8 mouse cellular contexts compared by ENCODE assay signal in the genomic region with DNA sequence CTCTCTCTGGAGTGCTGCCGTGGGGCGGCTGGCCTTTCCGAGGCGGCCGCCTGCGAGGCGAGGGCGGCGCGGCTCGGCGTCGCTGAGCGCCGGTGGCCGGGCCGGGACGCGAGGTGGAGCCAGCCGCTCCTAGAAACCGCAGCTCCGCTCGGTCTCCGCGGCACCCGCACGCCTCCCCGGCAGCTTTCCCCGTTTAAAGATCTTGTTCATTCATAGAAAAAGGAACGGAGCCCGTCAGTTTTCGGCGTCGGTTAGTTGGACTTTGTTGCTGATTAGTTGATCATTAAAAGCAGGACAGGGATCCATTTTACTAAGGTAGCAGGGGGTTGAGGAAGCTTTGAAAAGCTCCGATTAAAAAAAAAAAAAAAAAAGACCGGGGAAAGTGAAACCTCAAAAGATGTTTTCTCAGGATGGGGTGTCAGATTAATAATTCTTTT. TPM values are rescaled to one million over a fixed set of nuclear protein-coding genes. Genes with fewer than 3 reads are reported as not detected.
DNase-seq lines count a peak whose midpoint lies in the region; ATAC-seq lines count a peak whose summit lies in the region.

No protein-coding gene starts in this region.

- H3K9me3 ChIP-seq in embryonic facial prominence, embryonic 15.5 days (replicated peaks) = no peaks in the 10 kb centered on the region
- H3K9me3 ChIP-seq in hindbrain, embryonic 14.5 days (ENCODE audit: control insufficient read depth, low read length) = no peaks in the 10 kb centered on the region
- H3K9me3 ChIP-seq in stomach, embryonic 14.5 days (ENCODE audit: control insufficient read depth, low read depth, low read length) = no peaks in the 10 kb centered on the region

- peak; percentile 70 for ATAC-seq in embryonic facial prominence, embryonic 15.5 days (ENCODE audit: insufficient number of reproducible peaks, low FRiP score, low TSS enrichment, low read depth)
- ATAC-seq in hindbrain, embryonic 14.5 days (ENCODE audit: low FRiP score) = peak; percentile 77
- ATAC-seq in megakaryocyte progenitor cell, adult 5-6 weeks (replicated peaks; ENCODE audit: poor library complexity) = peak; percentile 49
- peak; percentile 71 for ATAC-seq in stomach, embryonic 14.5 days (ENCODE audit: insufficient number of reproducible peaks, insufficient read depth, low FRiP score, low read depth)

- H3K27me3 ChIP-seq in embryonic facial prominence, embryonic 15.5 days = no peaks in the 10 kb centered on the region
- no peaks in the 10 kb centered on the region for H3K27me3 ChIP-seq in hindbrain, embryonic 14.5 days (ENCODE audit: control insufficient read depth, insufficient read depth, low read length)
- no peaks in the 10 kb centered on the region for H3K27me3 ChIP-seq in stomach, embryonic 14.5 days (ENCODE audit: control insufficient read depth, insufficient read depth, low read length)

- peak overlapping the region; percentile 98 for H3K9ac ChIP-seq in embryonic facial prominence, embryonic 15.5 days
- H3K9ac ChIP-seq in hindbrain, embryonic 14.5 days = peak overlapping the region; percentile 99
- H3K9ac ChIP-seq in stomach, embryonic 14.5 days (replicated peaks; ENCODE audit: low read depth, low read length) = peak overlapping the region; percentile 98

- peak overlapping the region; percentile 48 for H3K4me2 ChIP-seq in embryonic facial prominence, embryonic 15.5 days (replicated peaks)
- H3K4me2 ChIP-seq in hindbrain, embryonic 14.5 days (replicated peaks) = peak overlapping the region; percentile 65
- peak overlapping the region; percentile 54 for H3K4me2 ChIP-seq in stomach, embryonic 14.5 days (replicated peaks; ENCODE audit: low read depth, low read length)

- peak overlapping the region; percentile 100 for H3K27ac ChIP-seq in embryonic facial prominence, embryonic 15.5 days (replicated peaks)
- H3K27ac ChIP-seq in hindbrain, embryonic 14.5 days = peak overlapping the region; percentile 99
- peak overlapping the region; percentile 100 for H3K27ac ChIP-seq in stomach, embryonic 14.5 days (ENCODE audit: low read length)

- peak overlapping the region; percentile 87 for H3K4me3 ChIP-seq in embryonic facial prominence, embryonic 15.5 days (replicated peaks)
- peak overlapping the region; percentile 95 for H3K4me3 ChIP-seq in hindbrain, embryonic 14.5 days (replicated peaks; ENCODE audit: low read length)
- H3K4me3 ChIP-seq in stomach, embryonic 14.5 days (ENCODE audit: low read depth, low read length) = peak overlapping the region; percentile 95

- under 1% methylated on average over 36 of the region's 36 CpGs for WGBS in embryonic facial prominence, embryonic 15.5 days
- WGBS in hindbrain, embryonic 14.5 days = under 1% methylated on average over 36 of the region's 36 CpGs
- WGBS in stomach, embryonic 14.5 days = under 1% methylated on average over 36 of the region's 36 CpGs

- peaks cover 7% of the 10 kb centered on the region; the same call in 1 of the 2 replicates for H3K36me3 ChIP-seq in embryonic facial prominence, embryonic 15.5 days
- H3K36me3 ChIP-seq in hindbrain, embryonic 14.5 days (replicated peaks; ENCODE audit: control insufficient read depth, insufficient read depth) = peaks cover 7% of the 10 kb centered on the region
- no peaks in the 10 kb centered on the region for H3K36me3 ChIP-seq in stomach, embryonic 14.5 days (ENCODE audit: control insufficient read depth, insufficient read depth, low read length)

- intact Hi-C loops in left cerebral cortex, postnatal 14 days (cut with DNase I) = loop anchor here (10.0 kb wide), 1 partner anchor 118 kb away; the partner anchor contains the start of gene Siah2

- H3K4me1 ChIP-seq in embryonic facial prominence, embryonic 15.5 days = peaks cover 7% of the 10 kb centered on the region; the same call in 1 of the 2 replicates
- peaks cover 21% of the 10 kb centered on the region for H3K4me1 ChIP-seq in hindbrain, embryonic 14.5 days (replicated peaks; ENCODE audit: control insufficient read depth, insufficient read depth, low read length)
- no peaks in the 10 kb centered on the region for H3K4me1 ChIP-seq in stomach, embryonic 14.5 days (ENCODE audit: control insufficient read depth, insufficient read depth, low read length)

- peak; percentile 77 to 80 for DNase-seq in cerebellum, postnatal 10 days
- DNase-seq in cerebellum, postnatal 4 days (ENCODE audit: low spot score in 2 of 2) = no peak
- peak; percentile 73 for DNase-seq in NIH3T3 (ENCODE audit: low read depth)
- peak; percentile 55 for DNase-seq in hindbrain, embryonic 14.5 days (ENCODE audit: low spot score)
- peak; percentile 38 to 50 for DNase-seq in left cerebral cortex, postnatal 14 days (ENCODE audit: low spot score in 2 of 2)

RNA-seq across cellular contexts. Expression of gene Selenot, which starts 0.6 kb away (rescaled TPM):
- polyA plus RNA-seq in embryonic facial prominence, embryonic 15.5 days (2015; fragmentation: Nextera tagmentation; extraction: Ambion mirVana) = 15.4 and 16.0 TPM in 2 replicates
- 34.3 and 43.7 TPM in 2 replicates for polyA plus RNA-seq in hindbrain, embryonic 14.5 days (2014; fragmentation: Nextera tagmentation; extraction: Ambion mirVana)
- 100 to 1,000 TPM; 166 to 173 TPM for total RNA-seq in left cerebral cortex, postnatal 14 days (2021)
- 138 and 142 TPM in 2 replicates for total RNA-seq in megakaryocyte progenitor cell, adult 5-6 weeks (2015)
- 176 and 180 TPM in 2 replicates for total RNA-seq in megakaryocyte progenitor cell, adult 5-6 weeks (2017)
- polyA plus RNA-seq in stomach, embryonic 14.5 days (2014; fragmentation: Nextera tagmentation; extraction: Ambion mirVana) = 20.1 and 23.0 TPM in 2 replicates

RNA-seq across cellular contexts. Expression of gene Serp1, which starts 51.4 kb away (rescaled TPM):
- polyA plus RNA-seq in embryonic facial prominence, embryonic 15.5 days (2015; fragmentation: Nextera tagmentation; extraction: Ambion mirVana) = 166 and 169 TPM in 2 replicates
- polyA plus RNA-seq in hindbrain, embryonic 14.5 days (2014; fragmentation: Nextera tagmentation; extraction: Ambion mirVana) = 64.3 and 69.8 TPM in 2 replicates
- 10 to 100 TPM; 24.7 to 26.8 TPM for total RNA-seq in left cerebral cortex, postnatal 14 days (2021)
- total RNA-seq in megakaryocyte progenitor cell, adult 5-6 weeks (2015) = 130 and 146 TPM in 2 replicates
- 136 and 145 TPM in 2 replicates for total RNA-seq in megakaryocyte progenitor cell, adult 5-6 weeks (2017)
- polyA plus RNA-seq in stomach, embryonic 14.5 days (2014; fragmentation: Nextera tagmentation; extraction: Ambion mirVana) = 119 and 143 TPM in 2 replicates

RNA-seq across cellular contexts. Expression of gene Eif2a, which starts 51.5 kb away (rescaled TPM):
- 46.1 and 47.9 TPM in 2 replicates for polyA plus RNA-seq in embryonic facial prominence, embryonic 15.5 days (2015; fragmentation: Nextera tagmentation; extraction: Ambion mirVana)
- polyA plus RNA-seq in hindbrain, embryonic 14.5 days (2014; fragmentation: Nextera tagmentation; extraction: Ambion mirVana) = 39.2 and 43.0 TPM in 2 replicates
- 10 to 100 TPM; 43.4 to 44.1 TPM for total RNA-seq in left cerebral cortex, postnatal 14 days (2021)
- 173 and 174 TPM in 2 replicates for total RNA-seq in megakaryocyte progenitor cell, adult 5-6 weeks (2015)
- total RNA-seq in megakaryocyte progenitor cell, adult 5-6 weeks (2017) = 94.7 and 102 TPM in 2 replicates
- polyA plus RNA-seq in stomach, embryonic 14.5 days (2014; fragmentation: Nextera tagmentation; extraction: Ambion mirVana) = 56.1 and 59.5 TPM in 2 replicates

RNA-seq across cellular contexts. Expression of gene Erich6, which starts 59.9 kb away (rescaled TPM):
- 0.08 TPM in 1 of 2 replicates, not detected in the other for polyA plus RNA-seq in embryonic facial prominence, embryonic 15.5 days (2015; fragmentation: Nextera tagmentation; extraction: Ambion mirVana)
- polyA plus RNA-seq in hindbrain, embryonic 14.5 days (2014; fragmentation: Nextera tagmentation; extraction: Ambion mirVana) = 0.43 TPM in 1 of 2 replicates, not detected in the other
- total RNA-seq in left cerebral cortex, postnatal 14 days (2021) = 1 to 10 TPM in 1 of 2 experiments, under 1 TPM in 1; 0.89 to 1.6 TPM
- total RNA-seq in megakaryocyte progenitor cell, adult 5-6 weeks (2015) = 0.20 TPM in 1 of 2 replicates, not detected in the other
- not detected in 2 replicates for total RNA-seq in megakaryocyte progenitor cell, adult 5-6 weeks (2017)
- not detected in 2 replicates for polyA plus RNA-seq in stomach, embryonic 14.5 days (2014; fragmentation: Nextera tagmentation; extraction: Ambion mirVana)

Comparison
In these comparisons a context has a peak if more than half of its experiments do, and no peak if none do; other contexts are left out.
1. DNase-seq: peak in cerebellum, postnatal 10 days (2 of 2), NIH3T3 (single experiment), hindbrain, embryonic 14.5 days (single experiment) and left cerebral cortex, postnatal 14 days (2 of 2); none in cerebellum, postnatal 4 days (0 of 2).
2. Peak in every context shown above with its lines, with median percentiles within 50 percentile points of each other: ATAC-seq, H3K27ac ChIP-seq, H3K4me2 ChIP-seq, H3K4me3 ChIP-seq and H3K9ac ChIP-seq.